Mouse (Mus musculus) lung, adult 10 weeks (tissue): ENCODE data around the gene Olfr700. TPM values are rescaled to one million over a fixed set of nuclear protein-coding genes. Genes with fewer than 3 reads are reported as not detected.

Source experiments
- polyA plus RNA-seq: library from polyadenylated mRNA; stranded (reverse); fragments of 350-450 nt; fragmentation: Illumina TruSeq; extraction: RNeasy Lipid Tissue Mini Kit (QIAGEN cat#74804); gene quantifications from one replicate; pipeline ENCODE4 v1.2.3, GENCODE M21; 2014; ENCODE audit warnings: low read depth, low replicate concordance; ENCODE audit not compliant: insufficient read depth

Gene Olfr700
- polyA plus RNA-seq, result not detected

GRCm38 (mm10) chr7:106808734-106809133 lies at the start of gene Olfr700:
Gene Olfr700, minus strand, starts transcription at chr7:106808834.

GRCm38 (mm10) chr7:106843060-106843459 lies 34.4 kb upstream of the Olfr700 start, which contains the start of gene Olfr703:
Gene Olfr703, plus strand, starts transcription at chr7:106843360.

GRCm38 (mm10) chr7:106833793-106834192 lies 25.2 kb upstream of the Olfr700 start, which contains the start of gene Olfr702:
Gene Olfr702, minus strand, starts transcription at chr7:106833893.

GRCm38 (mm10) chr7:106813829-106814228 lies 5.2 kb upstream of the Olfr700 start, which contains the start of gene Olfr701:
Gene Olfr701, plus strand, starts transcription at chr7:106814129.

DNA sequence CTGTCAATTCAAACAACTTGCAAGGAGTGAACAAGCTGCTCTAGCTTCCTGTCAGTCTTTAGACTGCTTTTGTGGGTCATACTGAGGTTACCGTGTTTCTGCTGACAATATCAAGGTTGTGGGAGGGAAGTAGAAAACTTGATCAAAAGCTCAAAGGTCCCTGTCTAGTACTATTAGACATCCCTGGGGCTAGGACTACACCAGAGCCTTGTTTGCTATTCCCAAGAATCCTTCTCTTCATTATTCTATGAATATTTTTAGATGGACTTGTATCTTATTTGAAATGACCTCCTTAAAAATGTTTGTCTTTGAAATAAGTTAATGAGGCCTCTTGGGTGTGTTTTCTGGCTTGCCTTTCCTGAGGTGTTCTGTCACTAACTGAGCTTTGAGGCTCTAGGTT lies 15.5 kb downstream of the Olfr700 start, which contains the start of gene Olfr699:
Olfr699 (minus strand) TSS at position 101 of the 400 bp plus-strand sequence.

Other genes with a start within 250 kb of the Olfr700 start
- not detected for gene Olfr693, start 128.2 kb downstream of the Olfr700 start, polyA plus RNA-seq
- not detected for gene Olfr694, start 117.0 kb downstream of the Olfr700 start, polyA plus RNA-seq
- not detected for gene Olfr695, start 92.4 kb downstream of the Olfr700 start, polyA plus RNA-seq
- not detected for gene Olfr697, start 66.4 kb downstream of the Olfr700 start, polyA plus RNA-seq
- gene Olfr698, start 53.4 kb downstream of the Olfr700 start, polyA plus RNA-seq, result not detected
- gene Olfr699, start 15.6 kb downstream of the Olfr700 start, polyA plus RNA-seq, result not detected
- gene Olfr701, start 5.3 kb upstream of the Olfr700 start, polyA plus RNA-seq, result not detected
- gene Olfr702, start 25.1 kb upstream of the Olfr700 start, polyA plus RNA-seq, result not detected
- gene Olfr703, start 34.5 kb upstream of the Olfr700 start, polyA plus RNA-seq, result not detected
- not detected for gene Olfr704, start 54.4 kb upstream of the Olfr700 start, polyA plus RNA-seq
- not detected for gene Olfr705, start 68.1 kb upstream of the Olfr700 start, polyA plus RNA-seq
- gene Olfr706, start 79.3 kb upstream of the Olfr700 start, polyA plus RNA-seq, result not detected
- not detected for gene Olfr707, start 92.4 kb upstream of the Olfr700 start, polyA plus RNA-seq
- not detected for gene Olfr1532-ps1, start 99.2 kb upstream of the Olfr700 start, polyA plus RNA-seq
- gene Olfr709-ps1, start 123.4 kb upstream of the Olfr700 start, polyA plus RNA-seq, result not detected
- gene Olfr710, start 139.5 kb upstream of the Olfr700 start, polyA plus RNA-seq, result not detected
- gene Olfr6, start 155.1 kb upstream of the Olfr700 start, polyA plus RNA-seq, result not detected
- not detected for gene Olfr711, start 166.6 kb upstream of the Olfr700 start, polyA plus RNA-seq
- gene Olfr2, start 197.2 kb upstream of the Olfr700 start, polyA plus RNA-seq, result not detected
- gene Olfr713, start 222.3 kb upstream of the Olfr700 start, polyA plus RNA-seq, result not detected